In genomic region chr8:124571732-124572429, GRCm38 (mm10) we compare ENCODE assay signal across 11 mouse cellular contexts. TPM values are rescaled to one million over a fixed set of nuclear protein-coding genes. Genes with fewer than 3 reads are reported as not detected.
DNase-seq lines count a peak whose midpoint lies in the region; ATAC-seq and TF ChIP-seq lines count a peak whose summit lies in the region.
"Had no signal": no experiment of that assay in that cellular context is flagged by ENCODE, and none has a peak within 500 bp of the region (broad histone marks: within the 10 kb centered on the region; RNA-seq: fewer than 3 reads in every experiment).

No protein-coding gene starts in this region.

- no peaks in the 10 kb centered on the region for H3K36me3 ChIP-seq in lung, embryonic 15.5 days
- H3K36me3 ChIP-seq in small intestine, adult 2 months (ENCODE audit: control insufficient read depth, insufficient read depth, low read length), result no peaks in the 10 kb centered on the region

- H3K27ac ChIP-seq in lung, embryonic 15.5 days, result peak overlapping the region; percentile 83
- H3K27ac ChIP-seq in small intestine, adult 2 months (ENCODE audit: insufficient read depth, low read depth, low read length), result peak overlapping the region; percentile 63

- TF ChIP-seq POLR2A in lung, adult 2 months (IDR thresholded peaks at IDR 0.05; ENCODE audit: borderline replicate concordance, extremely low read depth, low read depth, low read length), result no peak
- no peak for TF ChIP-seq POLR2A in small intestine, adult 2 months (IDR thresholded peaks at IDR 0.05; ENCODE audit: low read depth, low read length)

- peaks cover 52% of the 10 kb centered on the region for H3K4me1 ChIP-seq in lung, embryonic 15.5 days
- no peaks in the 10 kb centered on the region for H3K4me1 ChIP-seq in lung, adult 2 months (ENCODE audit: control insufficient read depth, insufficient read depth, low read length)
- peaks cover 20% of the 10 kb centered on the region for H3K4me1 ChIP-seq in small intestine, adult 2 months (ENCODE audit: control insufficient read depth, insufficient read depth, insufficient read length, low read length)

- peak; percentile 76 for ATAC-seq in lung, embryonic 15.5 days (ENCODE audit: borderline replicate concordance, extremely low read depth, low FRiP score, low TSS enrichment)
- no peak for ATAC-seq in granulocyte monocyte progenitor cell, adult 5-6 weeks (replicated peaks; ENCODE audit: poor library complexity, severe bottlenecking)

- no peaks in the 10 kb centered on the region for H3K27me3 ChIP-seq in lung, embryonic 15.5 days
- H3K27me3 ChIP-seq in small intestine, adult 2 months (ENCODE audit: control insufficient read depth, insufficient read depth, low read length), result no peaks in the 10 kb centered on the region; the same call in 1 of the 2 replicates

- no peak overlapping the region for H3K4me3 ChIP-seq in lung, embryonic 15.5 days
- no peak overlapping the region for H3K4me3 ChIP-seq in lung, adult 2 months (replicated peaks; ENCODE audit: extremely low read depth, low read depth, low read length)
- H3K4me3 ChIP-seq in small intestine, adult 2 months (ENCODE audit: low read depth, low read length), result no peak overlapping the region
- H3K4me3 ChIP-seq: myocyte had no signal

- DNase-seq in lung, adult 2 months, result no peak
- DNase-seq in fibroblast of lung, adult 2 months (ENCODE audit: low read depth), result peak; percentile 30
- peak; percentile 69 for DNase-seq in kidney, adult 9 months
- DNase-seq in Muller cell, postnatal 12 days (ENCODE audit: inconsistent ontology term), result no peak
- no peak for DNase-seq in adrenal gland, postnatal 36 days
- DNase-seq: cerebellum, adult 9-11 months; layer of hippocampus, postnatal 36 days had no signal

- H3K9me3 ChIP-seq in lung, embryonic 15.5 days, result no peaks in the 10 kb centered on the region

- no peak overlapping the region for H3K9ac ChIP-seq in lung, embryonic 15.5 days

- no peak for TF ChIP-seq CTCF in lung, adult 2 months (IDR thresholded peaks at IDR 0.05; ENCODE audit: insufficient read depth, low read length)
- TF ChIP-seq CTCF in small intestine, adult 2 months (IDR thresholded peaks at IDR 0.05; ENCODE audit: extremely low read depth, insufficient read length, insufficient replicate concordance, low read depth, low read length), result no peak

- H3K4me2 ChIP-seq in lung, embryonic 15.5 days, result no peak overlapping the region

- WGBS in lung, embryonic 15.5 days, result 45% methylated on average over 8 of the region's 8 CpGs
- WGBS in lung, adult 2 months, result 44% methylated on average over 8 of the region's 8 CpGs
- 14% methylated on average over 8 of the region's 8 CpGs for WGBS in small intestine, adult 2 months

RNA-seq across cellular contexts. Expression of gene Agt, which starts 2.4 kb away (rescaled TPM):
- 6.9 and 7.9 TPM in 2 replicates for polyA plus RNA-seq in lung, embryonic 15.5 days (2015; fragmentation: Nextera tagmentation; extraction: Ambion mirVana)
- 4.7 and 6.1 TPM in 2 replicates for polyA plus RNA-seq in lung, adult 2 months (2012; rRNA removed)
- 10.7 and 36.2 TPM in 2 replicates for polyA plus RNA-seq in small intestine, adult 2 months (2012; rRNA removed)
- 1 to 10 TPM; 3.7 to 4.0 TPM for total RNA-seq in adrenal gland, postnatal 36 days (2021)
- total RNA-seq in granulocyte monocyte progenitor cell, adult 5-6 weeks (2014; fragmentation: Nextera tagmentation), result not detected in 2 replicates
- total RNA-seq in granulocyte monocyte progenitor cell, adult 5-6 weeks (2017), result not detected in 2 replicates

RNA-seq across cellular contexts. Expression of gene Capn9, which starts 4.0 kb away (rescaled TPM):
- polyA plus RNA-seq in lung, embryonic 15.5 days (2015; fragmentation: Nextera tagmentation; extraction: Ambion mirVana), result 0.29 and 0.50 TPM in 2 replicates
- 0.12 and 0.20 TPM in 2 replicates for polyA plus RNA-seq in lung, adult 2 months (2012; rRNA removed)
- 8.2 and 11.4 TPM in 2 replicates for polyA plus RNA-seq in small intestine, adult 2 months (2012; rRNA removed)
- total RNA-seq in adrenal gland, postnatal 36 days (2021), result under 1 TPM in 1 of 2 experiments, not detected in 1; 0.72 TPM
- not detected in 2 replicates for total RNA-seq in granulocyte monocyte progenitor cell, adult 5-6 weeks (2014; fragmentation: Nextera tagmentation)
- not detected in 2 replicates for total RNA-seq in granulocyte monocyte progenitor cell, adult 5-6 weeks (2017)

RNA-seq across cellular contexts. Expression of gene Cog2, which starts 51.3 kb away (rescaled TPM):
- polyA plus RNA-seq in lung, embryonic 15.5 days (2015; fragmentation: Nextera tagmentation; extraction: Ambion mirVana), result 36.6 and 37.2 TPM in 2 replicates
- polyA plus RNA-seq in lung, adult 2 months (2012; rRNA removed), result 14.5 and 17.9 TPM in 2 replicates
- 8.3 and 14.7 TPM in 2 replicates for polyA plus RNA-seq in small intestine, adult 2 months (2012; rRNA removed)
- 10 to 100 TPM; 37.3 to 42.7 TPM for total RNA-seq in adrenal gland, postnatal 36 days (2021)
- 18.9 and 22.5 TPM in 2 replicates for total RNA-seq in granulocyte monocyte progenitor cell, adult 5-6 weeks (2014; fragmentation: Nextera tagmentation)
- 22.5 and 25.8 TPM in 2 replicates for total RNA-seq in granulocyte monocyte progenitor cell, adult 5-6 weeks (2017)

Comparison
In these comparisons a context has a peak if more than half of its experiments do, and no peak if none do; other contexts are left out.
1. DNase-seq: peak in fibroblast of lung, adult 2 months (single experiment) and kidney, adult 9 months (single experiment); none in lung, adult 2 months (single experiment), Muller cell, postnatal 12 days (single experiment) and adrenal gland, postnatal 36 days (0 of 2).